Mouse (Mus musculus) midbrain, embryonic 10.5 days (tissue): ENCODE data around the gene Spout1. TPM values are rescaled to one million over a fixed set of nuclear protein-coding genes. Genes with fewer than 3 reads are reported as not detected.
A peak's percentile ranks its signal among the peaks of the same experiment; 100 is the strongest.
"Not testable (repeated sequence)": the region's sequence is repeated elsewhere in the genome, so short reads cannot be mapped to it uniquely, and the experiment has no call there.

ENCODE experiments used
- DNase-seq: peaks from one replicate; pipeline ENCODE4 v3.0.0-alpha.2; 2017; ENCODE audit warnings: low spot score
- H3K27ac ChIP-seq: fragments of 300-500 bp; sonication (generic); replicated peaks from 2 replicates; pipeline ENCODE4 v1.5.1; 2016; ENCODE audit warnings: mild to moderate bottlenecking
- H3K27me3 ChIP-seq: fragments of 300-500 bp; sonication (generic); 2 replicates; pipeline ENCODE4 v1.6.1; 2016; ENCODE audit warnings: low read depth, mild to moderate bottlenecking; ENCODE audit not compliant: poor library complexity, severe bottlenecking
- H3K36me3 ChIP-seq: fragments of 300-500 bp; sonication (generic); 2 replicates; pipeline ENCODE4 v1.6.1; 2016; ENCODE audit warnings: mild to moderate bottlenecking, moderate library complexity
- H3K4me1 ChIP-seq: fragments of 300-500 bp; sonication (generic); 2 replicates; pipeline ENCODE4 v1.6.1; 2016
- H3K4me3 ChIP-seq: fragments of 300-500 bp; sonication (generic); 2 replicates; pipeline ENCODE4 v1.5.1; 2016; ENCODE audit warnings: mild to moderate bottlenecking, moderate library complexity
- H3K9me3 ChIP-seq: fragments of 300-500 bp; sonication (generic); replicated peaks from 2 replicates; pipeline ENCODE4 v1.6.1; 2016; ENCODE audit warnings: mild to moderate bottlenecking
- WGBS: fragments of 180-500 bp; shearing (Covaris S2); methylation state at CpG from one replicate; pipeline ENCODE4 v1.1.7; 2016; 5-methylcytosine and 5-hydroxymethylcytosine counted together
- polyA plus RNA-seq: library from polyadenylated mRNA; unstranded; fragments of >200 nt; fragmentation: Nextera tagmentation; extraction: Ambion mirVana; gene quantifications from 2 replicates; pipeline ENCODE4 v1.2.1, GENCODE M21; 2016

The Spout1 gene
- polyA plus RNA-seq, 1 experiment from 2014 or later, result 89.0 TPM

DNA sequence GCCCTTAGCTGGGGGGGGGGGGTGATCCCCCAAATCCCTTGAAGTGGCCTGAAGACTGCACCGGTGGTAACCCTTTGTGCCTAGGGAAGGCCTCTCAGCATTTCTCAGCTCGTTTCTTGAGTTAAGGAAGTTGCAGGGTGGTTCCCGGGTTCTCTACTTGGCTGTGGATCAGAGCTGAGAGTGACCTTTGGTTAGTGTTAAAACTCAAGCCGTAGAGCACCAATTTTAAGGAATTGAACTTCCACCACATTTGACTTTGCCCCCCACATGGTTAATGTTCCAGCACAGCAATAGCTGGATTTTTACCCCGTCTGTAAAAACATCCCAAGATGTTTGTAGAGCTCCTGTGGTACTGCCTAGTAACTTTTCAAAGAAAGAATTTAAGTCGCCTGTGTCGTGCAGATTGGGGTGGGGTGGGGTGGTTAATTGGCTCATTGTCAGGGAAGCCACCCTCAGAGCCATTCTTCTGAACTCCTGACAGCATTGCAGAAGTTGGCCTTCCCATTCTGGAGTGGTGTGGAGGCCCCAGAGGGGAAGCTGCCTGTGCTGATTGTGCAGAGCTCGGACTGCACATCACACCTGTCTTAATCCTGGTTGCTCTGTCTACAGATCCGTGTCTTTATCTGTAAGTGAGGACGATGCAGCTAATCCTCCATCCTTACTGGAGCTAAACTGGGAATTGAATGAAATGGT, 43.2 kb downstream of the Spout1 start:
- Histone ChIP-seq H3K4me3 (peak overlapping the region; percentile 97), H3K27ac (peak overlapping the region; percentile 90; the same call in 1 of the 2 replicates), H3K4me1 (peaks cover 34% of the 10 kb centered on the region), H3K36me3 (peaks cover 41% of the 10 kb centered on the region), H3K27me3 (no peaks in the 10 kb centered on the region), H3K9me3 (no peaks in the 10 kb centered on the region)
- WGBS, result 66% methylated on average over 10 of the region's 10 CpGs
- DNase-seq, result no peak

DNA sequence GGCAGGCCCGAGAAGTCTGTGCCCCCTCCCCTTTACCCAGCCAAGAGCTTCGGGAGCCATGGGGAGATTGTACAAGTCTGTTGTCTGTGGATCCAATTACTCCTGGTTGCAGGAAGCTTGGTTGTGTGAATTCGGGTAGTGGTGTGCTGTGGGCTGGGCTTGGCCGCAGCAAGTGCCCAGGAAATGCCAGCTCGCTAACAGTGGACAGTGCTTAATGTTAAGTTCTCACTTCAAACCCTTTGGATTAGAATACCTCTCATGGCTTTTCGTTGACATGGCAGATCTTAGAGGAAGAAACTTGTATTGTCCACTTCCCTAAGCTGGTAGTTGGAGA, 43.9 kb downstream of the Spout1 start:
- H3K9me3 ChIP-seq, result no peaks in the 10 kb centered on the region
- peak overlapping the region; percentile 97 for H3K4me3 ChIP-seq
- WGBS, result 32% methylated on average over 6 of the region's 6 CpGs
- H3K36me3 ChIP-seq, result peaks cover 39% of the 10 kb centered on the region
- peaks cover 34% of the 10 kb centered on the region for H3K4me1 ChIP-seq
- no peaks in the 10 kb centered on the region for H3K27me3 ChIP-seq
- no peak for DNase-seq
- peak overlapping the region; percentile 90 for H3K27ac ChIP-seq

DNA sequence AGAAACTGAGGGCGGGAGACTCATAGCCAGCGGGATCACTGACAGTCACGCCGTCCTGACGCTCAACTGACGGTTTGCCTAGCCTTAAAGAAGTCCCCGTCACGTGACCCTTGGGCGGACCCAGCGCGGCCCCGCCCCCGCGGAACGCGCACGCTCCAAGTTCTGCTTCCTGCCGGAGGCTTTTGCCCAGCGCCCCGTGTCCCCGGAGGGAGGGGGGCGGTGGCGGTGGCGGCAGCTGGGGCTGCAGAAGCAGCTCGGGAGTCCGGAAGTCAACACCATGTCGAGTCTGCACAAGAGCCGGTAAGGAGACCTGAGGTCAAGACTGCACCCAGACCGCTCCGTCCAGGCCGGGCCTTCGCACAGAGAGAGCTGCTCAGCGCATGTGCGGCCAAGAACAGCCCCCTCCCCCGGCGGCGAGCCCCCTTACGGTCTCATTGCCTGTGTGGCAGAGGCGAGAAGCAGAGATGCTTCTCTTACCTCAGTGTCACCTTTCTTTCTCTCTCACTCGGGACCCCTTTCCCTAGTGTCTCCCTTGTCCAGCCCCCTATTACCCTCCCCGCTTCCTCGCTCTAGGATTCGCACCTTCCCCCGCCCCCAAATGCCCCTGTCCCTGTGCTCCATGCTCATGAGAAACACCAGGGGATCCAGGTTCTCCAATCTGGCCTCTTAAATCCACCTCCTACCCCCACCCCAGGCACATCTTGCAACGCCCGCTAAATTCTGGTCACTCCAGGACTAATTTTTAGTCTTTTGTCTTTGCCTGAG, 44.5 kb downstream of the Spout1 start, which contains the start of gene Tbc1d13:
TSS of gene Tbc1d13 (plus strand) at position 134 of the 765 bp plus-strand sequence.
- peak within 1 kb of the TSS; percentile 90 for H3K27ac ChIP-seq
- no peaks in the 10 kb centered on the region for H3K9me3 ChIP-seq
- H3K4me3 ChIP-seq, result peak within 1 kb of the TSS; percentile 97
- H3K36me3 ChIP-seq, result peaks cover 36% of the 10 kb centered on the region
- DNase-seq, result peak; percentile 97
- WGBS, result under 1% methylated on average over 46 of the region's 46 CpGs
- H3K27me3 ChIP-seq, result no peaks in the 10 kb centered on the region
- peaks cover 34% of the 10 kb centered on the region for H3K4me1 ChIP-seq

DNA sequence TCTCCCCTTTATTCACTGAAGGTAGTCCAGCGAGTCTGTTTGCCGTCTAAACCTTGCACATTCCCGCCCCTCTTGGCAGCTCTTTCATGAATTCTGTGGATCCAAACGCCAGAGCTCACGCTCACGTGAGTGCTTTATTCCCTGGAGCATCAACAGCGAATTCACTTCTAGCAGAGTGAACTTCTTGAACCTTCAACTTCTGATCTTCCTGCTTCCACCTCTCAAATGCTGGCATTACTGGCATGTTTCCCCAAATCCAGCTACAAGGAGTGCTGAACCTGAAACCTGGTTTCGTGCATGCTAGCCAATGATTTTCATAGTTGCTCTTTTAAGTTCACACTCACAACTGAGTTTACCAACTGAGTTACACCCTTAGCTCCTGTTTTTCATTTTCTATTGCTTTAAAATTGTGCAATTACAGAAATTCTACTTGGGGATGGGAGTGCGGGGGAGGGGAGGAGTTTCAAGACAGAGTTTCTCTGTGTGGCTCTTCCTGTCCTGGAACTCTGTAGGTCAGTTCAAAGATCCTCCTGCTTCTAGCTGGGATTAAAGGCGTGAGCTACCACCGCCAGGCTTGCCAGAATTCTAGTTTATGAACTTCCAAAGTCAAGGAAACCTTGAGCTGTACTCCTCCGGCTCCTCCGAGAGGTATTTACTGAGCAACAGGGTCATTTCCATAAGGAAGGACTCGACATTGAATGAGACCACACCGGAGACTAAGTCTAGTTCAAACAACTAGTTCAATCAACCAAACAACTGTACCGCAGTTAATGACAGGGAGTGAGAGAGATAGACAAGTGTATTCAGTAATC, 45.3 kb downstream of the Spout1 start:
- no peaks in the 10 kb centered on the region for H3K9me3 ChIP-seq
- peaks cover 29% of the 10 kb centered on the region for H3K36me3 ChIP-seq
- DNase-seq, result no peak
- peak overlapping the region; percentile 90 for H3K27ac ChIP-seq
- peak overlapping the region; percentile 97 for H3K4me3 ChIP-seq
- H3K27me3 ChIP-seq, result no peaks in the 10 kb centered on the region
- H3K4me1 ChIP-seq, result peaks cover 34% of the 10 kb centered on the region
- 28% methylated on average over 16 of the region's 16 CpGs for WGBS

DNA sequence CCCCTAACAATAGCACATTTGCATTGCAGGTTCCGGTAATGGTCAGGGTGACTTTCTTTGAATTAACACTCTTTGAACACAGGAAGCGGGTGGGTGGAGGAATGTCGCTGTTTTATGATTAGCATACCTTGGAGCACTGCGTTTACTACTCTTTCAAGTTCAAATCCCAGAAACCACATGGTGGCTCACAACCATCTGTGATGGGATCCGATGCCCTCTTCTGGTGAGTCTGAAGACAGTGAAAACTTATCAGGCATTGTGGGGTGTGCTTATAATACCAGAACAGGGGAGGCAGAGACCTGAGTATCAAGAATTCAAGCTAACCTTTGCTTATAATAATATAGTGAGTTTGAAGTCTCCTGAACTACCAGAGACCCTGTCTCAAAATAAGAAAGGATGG, 47.0 kb downstream of the Spout1 start:
- H3K9me3 ChIP-seq, H3K4me3 ChIP-seq, DNase-seq, H3K27ac ChIP-seq, H3K27me3 ChIP-seq: not testable (repeated sequence)
- peaks cover 31% of the 10 kb centered on the region for H3K4me1 ChIP-seq
- H3K36me3 ChIP-seq, result peaks cover 12% of the 10 kb centered on the region
- 74% methylated on average over 5 of the region's 5 CpGs for WGBS

DNA sequence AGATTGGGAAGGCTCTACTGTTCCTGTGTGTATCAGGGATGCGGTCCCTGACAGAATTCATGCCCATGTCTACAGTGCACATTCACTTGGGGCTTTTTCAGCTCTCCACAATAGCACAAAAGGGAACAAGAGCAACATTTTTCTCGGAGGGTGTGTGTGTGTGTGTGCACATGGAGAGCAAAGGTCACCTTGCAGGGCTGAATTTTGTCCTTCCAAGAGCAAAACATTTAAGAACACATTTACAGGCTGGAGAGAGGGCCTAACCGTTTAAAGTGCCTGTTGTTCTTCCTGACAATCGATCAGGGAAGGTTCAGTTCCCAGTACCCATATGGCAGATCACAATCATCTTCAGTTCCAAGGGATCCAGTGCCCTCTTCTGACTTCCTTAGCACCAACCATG, 48.1 kb downstream of the Spout1 start:
- no peak for DNase-seq
- no peak overlapping the region for H3K27ac ChIP-seq
- 93% methylated on average over 4 of the region's 4 CpGs for WGBS

DNA sequence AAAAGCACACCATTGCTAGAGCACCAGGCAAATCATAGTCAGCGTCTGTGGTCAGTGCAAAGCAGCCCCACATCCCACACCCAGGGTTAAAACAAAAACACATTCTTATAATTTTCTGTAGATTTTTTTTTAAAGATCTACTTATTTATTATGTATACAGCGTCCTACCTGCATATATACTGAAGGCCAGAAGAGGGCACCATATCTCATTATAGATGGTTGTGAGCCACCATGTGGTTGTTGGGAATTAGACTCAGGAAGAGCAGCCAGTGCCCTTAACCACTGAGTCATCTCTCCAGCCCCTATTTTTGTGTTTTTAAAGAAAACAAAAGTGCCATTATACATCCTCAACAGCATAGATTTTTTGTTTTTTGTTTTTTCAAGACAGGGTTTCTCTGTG, 49.5 kb downstream of the Spout1 start:
- 38% methylated on average over 2 of the region's 2 CpGs for WGBS
- no peak for DNase-seq

More for the DNA sequence above, 48.1 kb downstream of the Spout1 start:
- Histone ChIP-seq H3K4me1 (peaks cover 25% of the 10 kb centered on the region), H3K9me3 (no peaks in the 10 kb centered on the region), H3K4me3 (no peak overlapping the region), H3K27me3 (no peaks in the 10 kb centered on the region), H3K36me3 (peaks cover under 1% of the 10 kb centered on the region)

DNA sequence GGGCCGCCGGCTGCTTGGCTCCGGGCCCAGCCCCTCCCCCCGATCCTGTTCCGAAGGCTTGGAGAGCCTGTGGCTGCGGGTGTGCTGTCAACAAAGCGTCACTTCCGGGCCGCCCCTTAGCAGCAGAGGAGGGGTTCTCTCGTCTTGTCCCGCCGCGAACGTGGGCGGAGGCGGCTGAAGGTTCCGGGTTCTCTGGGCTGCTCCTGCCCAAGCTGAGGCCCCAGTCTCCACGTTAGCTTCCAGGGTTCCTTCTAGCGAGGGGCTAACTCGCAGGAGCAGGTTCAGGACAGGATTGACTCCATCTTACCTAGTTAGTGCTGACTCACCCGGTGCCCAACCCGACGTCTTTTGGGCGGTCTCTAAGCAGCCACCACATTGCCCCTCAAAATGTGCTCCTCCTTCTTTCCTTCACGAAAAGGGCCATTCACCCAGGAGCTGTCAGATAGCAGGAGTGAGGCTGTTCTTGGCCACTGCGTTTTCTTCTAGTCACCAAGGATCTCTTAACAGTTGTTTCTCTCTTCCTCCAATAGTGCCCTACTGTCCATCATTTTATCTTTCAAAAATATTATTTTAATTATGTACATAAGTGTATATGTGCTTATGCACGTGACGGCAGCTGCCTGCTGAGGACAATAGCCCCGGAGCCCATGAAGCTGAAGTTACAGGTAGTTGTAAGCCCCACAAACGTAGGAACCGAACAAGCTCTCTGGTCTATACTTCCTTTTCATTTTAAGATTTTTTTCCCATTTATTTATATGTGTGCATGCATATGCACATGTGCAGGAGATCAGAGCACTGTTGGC, 53.6 kb downstream of the Spout1 start, which contains the start of gene Zer1:
TSS of gene Zer1 (minus strand) at position 114 of the 803 bp plus-strand sequence.
- no peaks in the 10 kb centered on the region for H3K27me3 ChIP-seq
- no peaks in the 10 kb centered on the region for H3K9me3 ChIP-seq
- H3K27ac ChIP-seq, result peak within 1 kb of the TSS; percentile 92
- H3K4me1 ChIP-seq, result peaks cover 34% of the 10 kb centered on the region
- peak within 1 kb of the TSS; percentile 94 for H3K4me3 ChIP-seq
- 11% methylated on average over 31 of the region's 31 CpGs for WGBS
- H3K36me3 ChIP-seq, result 0 out of 2 replicates have a peak, but pooled peaks cover 4% of the 10 kb centered on the region
- peak; percentile 93 for DNase-seq

More for the DNA sequence above, 49.5 kb downstream of the Spout1 start:
- Histone ChIP-seq H3K9me3 (no peaks in the 10 kb centered on the region), H3K4me1 (peaks cover 24% of the 10 kb centered on the region), H3K4me3 (no peak overlapping the region), H3K27me3 (no peaks in the 10 kb centered on the region), H3K27ac (no peak overlapping the region), H3K36me3 (no peaks in the 10 kb centered on the region)

DNA sequence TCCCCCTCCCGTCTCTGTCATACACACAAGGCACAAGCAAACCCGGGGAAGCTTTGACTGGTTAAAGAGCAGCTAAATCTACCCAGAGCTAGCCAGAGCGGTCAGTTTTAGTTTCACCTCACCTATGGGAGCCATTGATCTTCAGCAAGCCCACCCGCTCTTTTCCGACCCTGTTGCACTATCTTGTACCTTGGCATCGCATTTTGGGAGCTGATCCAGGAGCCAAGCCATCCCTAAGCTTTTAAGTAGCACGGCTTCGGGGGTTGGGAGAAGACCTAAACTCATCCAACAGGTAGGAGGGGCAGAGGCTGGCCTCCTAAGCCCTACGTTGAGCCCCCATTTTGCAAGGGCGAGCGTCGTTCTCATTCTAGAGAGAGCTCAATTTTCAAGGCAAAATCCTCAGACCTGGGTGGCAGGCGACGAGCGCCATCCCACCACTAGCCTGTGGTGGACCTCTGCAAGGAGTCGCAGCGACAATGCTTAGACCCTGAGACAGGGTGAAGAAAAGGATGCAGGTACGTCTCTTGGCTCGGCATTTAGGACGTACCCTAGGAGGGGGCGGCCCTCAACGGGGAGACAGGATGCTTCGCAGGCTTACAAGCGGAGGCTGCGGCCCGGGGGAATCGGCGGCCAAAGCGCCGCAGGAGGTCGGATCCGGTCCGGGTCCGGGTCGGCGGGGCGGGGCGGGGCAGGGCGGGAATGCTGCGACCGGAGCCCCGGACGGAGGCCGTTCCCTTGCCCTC, 54.4 kb downstream of the Spout1 start:
- Histone ChIP-seq H3K36me3 (0 out of 2 replicates have a peak, but pooled peaks cover 4% of the 10 kb centered on the region), H3K4me3 (peak overlapping the region; percentile 94), H3K9me3 (no peaks in the 10 kb centered on the region), H3K27ac (peak overlapping the region; percentile 92), H3K27me3 (no peaks in the 10 kb centered on the region), H3K4me1 (peaks cover 41% of the 10 kb centered on the region)
- 1% methylated on average over 38 of the region's 44 CpGs for WGBS
- DNase-seq, result no peak
